Mouse (Mus musculus) B cell, adult 2 months (primary cell): ENCODE data around the gene 6430571L13Rik.
"Not testable (repeated sequence)": the region's sequence is repeated elsewhere in the genome, so short reads cannot be mapped to it uniquely, and the experiment has no call there.

Experiments
- DNase-seq, 2 experiments: peaks; one replicate each; pipeline ENCODE4 v3.0.0; 2022

Gene 6430571L13Rik

GRCm38 (mm10) chr9:107340267-107340859 is at the start of gene 6430571L13Rik:
TSS of gene 6430571L13Rik (plus strand) at chr9:107340602.
- peak; percentile 86 for DNase-seq

- DNase-seq: peak; percentile 89
These were observed 49.5 kb upstream of the 6430571L13Rik start for GRCm38 (mm10) chr9:107290897-107291296.

DNA sequence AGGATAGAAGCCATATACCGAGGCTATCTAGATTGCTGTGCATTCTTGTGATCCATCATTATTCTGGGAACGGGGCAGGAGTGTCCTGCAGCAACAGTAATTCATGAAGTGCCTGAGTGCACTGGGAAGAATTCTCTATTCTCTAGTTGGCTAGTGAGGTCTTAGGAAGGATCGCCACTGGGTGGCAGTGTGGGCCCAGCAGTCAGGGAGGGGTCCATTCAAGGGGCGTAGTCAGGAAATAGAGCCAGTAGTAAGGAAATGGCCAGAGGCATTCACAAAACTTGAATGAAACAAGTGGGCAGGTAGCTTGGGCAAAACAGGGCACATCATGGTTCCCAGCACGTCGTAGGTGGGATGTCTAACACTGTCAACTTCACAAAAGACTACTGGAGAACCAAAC is 46.2 kb upstream of the 6430571L13Rik start:
- DNase-seq: peak; percentile 81 to 84

GRCm38 (mm10) chr9:107295616-107296015 is 44.8 kb upstream of the 6430571L13Rik start:
- no peak for DNase-seq

GRCm38 (mm10) chr9:107296016-107296040 is 44.6 kb upstream of the 6430571L13Rik start, which contains the start of gene Cish:
TSS of gene Cish (plus strand) at chr9:107296026.
- no peak for DNase-seq

GRCm38 (mm10) chr9:107296041-107296440 is 44.4 kb upstream of the 6430571L13Rik start:
- no peak for DNase-seq

GRCm38 (mm10) chr9:107296501-107296965 is 43.9 kb upstream of the 6430571L13Rik start:
- peak; percentile 80 to 83 for DNase-seq

DNA sequence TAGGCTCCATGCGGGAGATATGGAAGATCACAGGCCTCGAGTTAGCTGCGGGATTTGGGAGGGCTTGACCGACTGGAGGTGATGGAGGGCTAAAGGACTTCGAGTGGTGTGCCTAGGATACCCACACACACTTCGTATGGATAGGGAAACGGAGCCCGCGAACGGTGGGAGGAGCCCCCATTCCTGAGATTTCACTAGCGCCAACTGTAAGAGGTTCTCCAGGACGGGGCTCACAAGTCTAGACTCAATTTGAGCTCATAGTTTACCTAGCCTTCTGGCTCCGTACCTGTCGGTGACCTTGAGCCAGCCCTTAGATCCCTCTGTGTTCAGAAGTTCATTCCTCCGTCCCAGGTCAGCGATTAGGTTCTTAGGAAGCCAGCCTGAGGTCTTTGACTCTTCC is 43.3 kb upstream of the 6430571L13Rik start:
- no peak for DNase-seq

GRCm38 (mm10) chr9:107297658-107298057 is 42.7 kb upstream of the 6430571L13Rik start:
- DNase-seq: no peak

DNA sequence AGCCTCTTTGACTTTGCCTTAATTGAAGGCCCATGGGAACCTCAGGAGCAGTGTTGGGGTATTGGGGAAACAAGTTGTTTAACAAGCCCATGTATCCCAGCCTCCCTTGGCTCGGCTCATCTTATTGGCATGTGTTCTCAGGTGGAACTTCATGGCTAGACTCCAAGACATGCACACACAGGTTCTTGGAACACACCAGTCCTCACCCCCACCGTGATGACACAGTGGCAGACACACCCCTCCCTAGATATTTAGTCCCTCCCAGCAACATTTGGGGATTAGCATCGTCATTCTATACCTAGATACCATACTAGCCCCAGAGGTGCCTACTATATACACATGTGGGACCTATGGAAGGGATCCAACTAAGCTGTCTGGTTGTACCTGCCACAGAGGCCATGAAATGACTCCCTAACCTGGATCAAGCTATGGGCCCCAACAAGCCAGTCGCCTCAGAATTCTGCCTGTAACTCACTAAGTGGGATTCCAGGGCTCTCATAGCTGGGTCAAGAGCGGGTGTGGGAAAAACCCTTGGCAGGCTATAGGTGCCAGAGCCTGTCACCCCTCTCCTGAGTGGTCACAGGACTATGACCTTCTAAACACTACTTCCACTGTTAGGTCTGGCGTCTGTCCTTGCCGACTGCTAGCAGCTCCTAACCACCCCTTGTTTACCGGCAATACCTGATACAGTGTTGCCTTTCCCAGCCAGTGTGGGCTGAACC is 42.2 kb upstream of the 6430571L13Rik start:
- no peak for DNase-seq

DNA sequence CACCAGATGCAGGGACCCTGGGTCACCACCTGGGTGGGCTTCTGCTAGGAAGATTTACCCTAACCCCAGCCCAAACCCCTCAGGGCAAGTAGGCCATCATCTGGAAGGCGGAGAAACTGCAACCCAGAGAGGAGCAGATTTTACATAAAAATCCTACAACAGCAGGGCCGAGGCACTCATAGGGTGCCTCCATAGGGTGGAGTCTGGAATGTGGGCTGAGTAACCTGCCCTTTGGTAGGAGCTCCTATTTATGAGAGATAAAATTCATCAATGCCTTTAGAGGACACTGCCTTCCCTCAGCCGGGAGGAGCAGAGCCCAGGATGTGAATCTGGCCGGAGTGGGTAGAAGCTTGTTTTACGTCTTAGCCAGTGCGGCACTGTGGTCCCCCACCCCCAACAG is 41.5 kb upstream of the 6430571L13Rik start:
- no peak for DNase-seq

DNA sequence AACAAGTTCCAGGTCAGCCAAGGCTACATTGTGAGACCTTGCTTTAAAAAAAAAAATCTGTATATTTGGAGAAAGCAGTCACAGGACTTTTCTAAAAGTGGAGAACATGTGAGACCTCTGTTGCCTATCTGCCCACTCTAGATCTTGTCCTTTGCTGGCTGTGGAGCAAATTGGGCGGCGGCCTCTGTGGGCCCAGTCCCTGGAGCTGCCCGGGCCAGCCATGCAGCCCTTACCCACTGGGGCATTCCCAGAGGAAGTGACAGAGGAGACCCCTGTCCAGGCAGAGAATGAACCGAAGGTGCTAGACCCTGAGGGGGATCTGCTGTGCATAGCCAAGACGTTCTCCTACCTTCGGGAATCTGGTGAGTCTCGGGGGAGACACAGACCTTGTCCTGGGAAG is 40.6 kb upstream of the 6430571L13Rik start:
- DNase-seq: no peak

DNA sequence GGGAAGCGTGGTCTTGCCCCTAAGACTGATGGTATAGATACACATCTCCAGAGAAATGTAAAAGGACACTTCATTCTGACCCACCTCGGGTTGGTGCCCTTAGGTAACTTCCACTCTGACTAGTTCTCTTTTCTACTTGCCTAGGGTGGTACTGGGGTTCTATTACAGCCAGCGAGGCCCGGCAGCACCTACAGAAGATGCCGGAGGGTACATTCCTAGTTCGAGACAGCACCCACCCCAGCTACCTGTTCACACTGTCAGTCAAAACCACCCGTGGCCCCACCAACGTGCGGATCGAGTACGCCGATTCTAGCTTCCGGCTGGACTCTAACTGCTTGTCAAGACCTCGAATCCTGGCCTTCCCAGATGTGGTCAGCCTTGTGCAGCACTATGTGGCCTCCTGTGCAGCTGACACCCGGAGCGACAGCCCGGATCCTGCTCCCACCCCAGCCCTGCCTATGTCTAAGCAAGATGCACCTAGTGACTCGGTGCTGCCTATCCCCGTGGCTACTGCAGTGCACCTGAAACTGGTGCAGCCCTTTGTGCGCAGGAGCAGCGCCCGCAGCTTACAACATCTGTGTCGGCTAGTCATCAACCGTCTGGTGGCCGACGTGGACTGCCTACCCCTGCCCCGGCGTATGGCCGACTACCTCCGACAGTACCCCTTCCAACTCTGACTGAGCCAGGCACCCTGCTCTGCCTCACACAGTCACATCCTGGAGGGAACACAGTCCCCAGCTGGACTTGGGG is 40.0 kb upstream of the 6430571L13Rik start:
- no peak for DNase-seq

- no peak for DNase-seq
These were observed 38.7 kb upstream of the 6430571L13Rik start for GRCm38 (mm10) chr9:107301554-107302331.

DNA sequence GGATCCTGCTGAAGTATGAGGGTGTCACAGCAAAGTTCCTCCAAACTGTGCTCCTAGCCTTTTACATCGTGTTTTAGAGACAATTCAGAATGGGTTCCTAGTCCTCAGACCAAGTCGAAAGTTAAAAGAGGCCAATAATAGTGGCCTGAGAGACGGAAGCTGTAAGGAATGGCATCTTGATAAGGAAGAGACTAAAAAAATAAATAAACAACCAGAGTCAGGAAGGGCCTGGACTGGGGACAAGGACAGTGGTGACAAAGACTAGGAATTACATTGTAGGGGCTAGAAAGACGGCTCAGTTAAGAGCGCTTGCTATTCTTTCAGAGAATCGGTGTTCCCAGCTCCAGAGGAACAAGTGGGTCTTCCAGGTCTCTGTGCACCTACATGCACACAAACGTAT is 37.8 kb upstream of the 6430571L13Rik start:
- no peak for DNase-seq

GRCm38 (mm10) chr9:107303121-107303820 is 37.1 kb upstream of the 6430571L13Rik start:
- no peak for DNase-seq

GRCm38 (mm10) chr9:107303900-107304299 is 36.5 kb upstream of the 6430571L13Rik start:
- no peak for DNase-seq

DNA sequence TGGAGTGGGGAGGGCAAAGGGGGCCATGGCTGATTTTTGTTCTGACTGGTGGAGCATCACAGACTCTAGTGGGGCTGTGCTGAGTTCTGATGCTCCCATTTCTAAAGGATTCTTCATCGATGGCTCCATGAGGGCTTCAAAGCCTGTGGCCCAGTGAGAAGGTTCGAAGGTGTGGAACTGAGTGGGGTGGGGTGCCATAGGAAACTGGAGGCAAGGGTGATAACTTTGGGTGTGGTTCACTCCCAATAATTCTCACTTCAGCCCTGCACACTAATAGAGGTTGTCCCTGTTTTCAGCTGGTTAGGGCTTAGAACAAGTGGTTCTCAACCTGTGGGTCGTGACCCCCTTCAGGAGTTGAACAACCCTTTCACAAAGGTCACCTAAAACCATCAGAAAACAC is 36.0 kb upstream of the 6430571L13Rik start:
- DNase-seq: no peak

DNA sequence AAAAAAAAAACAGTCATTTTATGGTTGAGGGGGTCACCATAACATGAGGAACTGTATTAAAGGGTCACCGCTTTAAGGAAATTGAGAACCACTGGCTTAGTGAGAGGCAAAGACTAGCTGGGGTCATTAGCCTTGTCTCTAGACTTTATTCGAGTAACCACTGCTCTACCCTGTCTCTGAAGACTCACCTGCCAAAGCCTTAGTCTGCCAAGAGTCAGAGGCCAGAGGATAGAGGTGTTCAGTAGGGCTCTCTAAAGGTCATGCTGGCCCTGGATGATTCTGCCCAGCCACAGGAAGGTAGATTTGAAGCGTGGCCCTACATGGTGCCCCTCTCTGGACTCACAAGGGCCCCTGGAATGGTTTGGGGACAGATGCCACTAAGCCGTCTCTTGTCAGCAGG is 35.4 kb upstream of the 6430571L13Rik start:
- DNase-seq: no peak

DNA sequence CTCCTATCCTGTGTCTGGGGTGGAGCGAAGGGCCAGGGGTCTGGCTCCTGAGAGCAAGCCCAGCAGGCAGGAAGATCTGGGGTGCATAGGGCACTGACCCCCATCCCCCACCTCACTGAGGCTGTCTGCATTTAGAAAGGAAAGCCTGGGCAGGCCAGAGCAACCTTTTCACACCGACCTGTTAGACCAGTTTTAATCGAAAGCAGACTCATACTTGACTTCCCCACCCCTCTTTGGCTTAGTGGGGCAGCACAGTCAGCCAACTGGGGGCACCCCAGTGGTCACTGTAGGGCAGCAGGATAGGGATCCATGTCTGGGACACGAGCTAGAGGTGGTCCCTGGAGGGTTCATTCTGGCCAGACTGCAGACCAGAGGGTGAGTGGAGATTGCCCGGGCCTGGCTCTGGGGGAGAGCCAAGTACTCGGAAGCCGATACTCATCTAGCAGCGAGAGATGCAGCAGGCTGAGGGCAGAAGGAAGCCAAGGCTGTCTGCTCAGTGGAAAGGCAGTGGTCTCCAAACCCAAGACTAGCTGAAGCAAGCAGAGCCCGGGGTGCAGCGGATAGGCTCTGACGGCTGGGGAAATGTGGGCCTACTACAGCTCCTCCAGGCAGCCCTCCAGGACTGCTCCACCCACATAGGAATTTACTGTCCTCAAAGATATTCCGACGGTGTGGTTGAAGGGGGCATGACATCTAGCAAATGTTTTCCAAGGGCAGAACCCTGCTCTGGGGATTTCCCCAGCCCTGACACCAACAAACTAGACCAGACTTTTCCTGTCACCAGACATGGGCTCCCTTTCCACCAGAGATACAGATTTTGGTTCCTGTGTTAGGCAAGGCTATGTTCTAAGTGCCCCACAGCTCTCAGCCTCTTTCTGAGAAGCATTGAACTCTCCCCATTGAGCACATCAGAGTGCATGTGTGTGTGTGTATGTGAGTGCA is 34.5 kb upstream of the 6430571L13Rik start:
- DNase-seq: no peak

GRCm38 (mm10) chr9:107306673-107307072 is 33.7 kb upstream of the 6430571L13Rik start:
- DNase-seq: not testable (repeated sequence)
